Mouse (Mus musculus) right cerebral cortex, adult 2 months (tissue): Measurements from ENCODE around the gene Cgnl1.

Experiments used
- DNase-seq, 2 experiments: peaks; one replicate each; pipeline ENCODE4 v3.0.0; 2021 to 2022; ENCODE audit warnings: low spot score in 2 of 2

Cgnl1 gene

DNA sequence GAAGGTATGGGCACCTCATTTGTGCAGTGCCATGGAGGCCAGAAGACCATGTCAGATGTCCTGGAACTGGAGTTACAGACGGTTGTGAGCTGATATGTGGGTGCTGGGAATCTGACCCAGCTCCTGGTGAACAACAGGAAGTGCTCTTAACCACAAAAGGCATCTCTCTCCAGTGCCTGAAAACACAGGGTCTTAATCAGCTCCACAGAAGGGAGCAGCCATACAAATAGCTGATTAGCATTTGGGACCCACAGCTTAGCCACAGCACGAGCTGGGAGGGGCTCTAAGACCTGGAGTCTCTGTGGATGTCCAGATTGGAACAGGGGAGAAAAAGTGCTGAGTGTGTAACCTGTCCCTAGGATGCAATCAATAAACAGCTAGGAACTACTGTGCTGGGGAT is 4.5 kb downstream of the Cgnl1 start:
- no peak for DNase-seq

DNA sequence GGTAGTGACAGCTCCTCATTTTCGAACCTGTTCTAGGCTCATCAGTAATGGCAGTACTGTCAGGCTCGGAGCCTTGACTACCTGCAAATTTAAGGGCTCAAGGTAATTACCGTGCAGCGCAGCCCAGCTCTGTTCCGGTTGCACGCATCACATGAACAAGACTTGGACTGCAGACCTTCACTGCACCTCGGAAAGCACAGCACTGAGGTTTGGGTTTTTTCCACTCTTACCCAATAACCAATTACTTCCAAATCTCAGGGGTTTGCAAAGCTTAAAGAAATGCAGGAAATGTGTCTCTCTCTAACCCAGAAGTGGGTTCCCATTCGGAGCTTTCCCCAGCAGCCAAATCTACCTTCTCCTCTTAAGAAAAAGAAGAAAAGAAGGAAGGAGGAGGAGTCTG is 5.1 kb downstream of the Cgnl1 start:
- no peak for DNase-seq

DNA sequence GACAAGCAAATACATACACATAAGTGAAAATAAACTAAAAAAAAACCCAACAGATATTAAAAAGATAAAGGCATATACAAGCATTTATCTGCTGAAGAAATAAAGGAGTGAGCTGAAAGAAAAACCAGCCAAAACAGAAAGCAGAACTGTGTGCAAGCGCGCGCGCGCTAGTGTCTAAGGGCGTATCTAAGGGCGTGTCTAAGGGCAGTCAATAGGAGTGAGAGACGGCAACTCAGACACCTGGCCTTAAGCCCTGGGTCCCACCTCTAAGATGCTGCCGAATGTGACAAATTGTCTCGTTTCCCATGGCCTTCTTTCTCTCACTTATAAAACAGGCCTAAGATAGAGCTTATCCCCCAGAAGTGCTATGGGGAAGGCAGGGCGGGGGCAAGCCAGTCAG is 6.9 kb downstream of the Cgnl1 start:
- no peak for DNase-seq

DNA sequence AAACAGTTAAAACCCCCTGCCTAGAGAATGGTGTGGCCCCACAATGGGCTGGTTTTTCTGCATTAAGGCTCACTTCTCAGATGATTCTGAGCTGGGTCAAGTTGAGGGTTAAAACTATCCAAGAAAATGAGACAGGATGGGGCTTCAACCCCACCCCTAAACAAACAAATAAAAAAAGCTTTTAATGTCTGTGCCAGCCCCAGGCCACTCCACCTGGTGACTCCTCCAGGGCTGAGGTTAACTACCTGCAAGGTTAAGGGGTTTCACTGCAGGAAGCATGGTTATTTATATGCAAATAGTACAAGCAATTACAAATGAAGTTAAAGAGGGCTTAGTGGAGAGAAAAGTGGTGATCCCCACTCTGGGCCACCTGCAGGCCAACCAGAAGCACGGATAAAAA is 8.1 kb downstream of the Cgnl1 start:
- no peak for DNase-seq

DNA sequence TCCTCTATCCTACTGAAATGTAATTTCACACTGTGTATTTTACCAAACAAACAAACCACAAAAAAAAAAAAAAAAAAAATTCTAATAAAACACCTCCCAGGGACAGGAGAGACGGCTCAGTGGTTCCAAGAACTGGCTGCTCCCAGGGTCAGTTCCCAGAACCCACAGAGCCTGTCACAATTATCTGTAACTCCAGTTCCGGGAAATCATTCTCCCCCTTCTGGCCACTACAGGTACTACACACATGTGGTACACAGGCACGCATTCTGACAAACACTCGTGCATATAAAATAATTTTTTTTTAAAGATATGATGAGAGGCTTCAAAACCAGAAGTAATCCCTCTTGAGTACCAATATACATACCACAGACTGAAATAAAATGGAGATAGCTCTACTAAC is 9.7 kb downstream of the Cgnl1 start:
- DNase-seq, result no peak

DNA sequence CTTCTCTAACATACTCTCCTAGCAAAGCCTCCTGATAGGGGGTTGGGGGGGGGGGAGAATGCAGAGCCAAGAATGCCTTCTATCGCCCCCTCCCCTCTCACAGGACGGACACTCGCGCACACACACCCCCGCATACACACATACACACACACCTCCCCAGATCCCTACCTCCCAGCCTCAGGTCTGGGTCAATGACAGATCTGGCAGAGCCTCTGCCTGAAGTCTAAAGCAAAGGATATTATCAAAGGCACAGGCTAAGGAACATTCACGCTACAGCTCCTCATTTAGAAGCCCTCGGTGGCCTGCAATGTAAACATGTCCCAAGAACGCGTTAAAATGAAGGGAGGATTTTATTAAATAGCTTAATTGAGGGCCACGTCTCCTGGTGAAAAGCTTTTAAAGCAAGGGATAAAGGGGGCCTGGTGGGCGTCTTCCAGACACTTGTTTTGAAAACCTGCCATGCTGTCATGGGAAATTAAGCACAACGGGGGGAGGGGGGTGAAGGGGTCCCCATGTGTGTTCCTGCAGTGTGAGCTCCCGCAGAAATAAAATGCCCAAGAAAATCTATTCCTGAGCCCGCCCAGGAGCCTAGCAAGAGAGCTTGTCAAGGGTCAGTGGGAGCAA is 10.8 kb downstream of the Cgnl1 start:
- no peak for DNase-seq

DNA sequence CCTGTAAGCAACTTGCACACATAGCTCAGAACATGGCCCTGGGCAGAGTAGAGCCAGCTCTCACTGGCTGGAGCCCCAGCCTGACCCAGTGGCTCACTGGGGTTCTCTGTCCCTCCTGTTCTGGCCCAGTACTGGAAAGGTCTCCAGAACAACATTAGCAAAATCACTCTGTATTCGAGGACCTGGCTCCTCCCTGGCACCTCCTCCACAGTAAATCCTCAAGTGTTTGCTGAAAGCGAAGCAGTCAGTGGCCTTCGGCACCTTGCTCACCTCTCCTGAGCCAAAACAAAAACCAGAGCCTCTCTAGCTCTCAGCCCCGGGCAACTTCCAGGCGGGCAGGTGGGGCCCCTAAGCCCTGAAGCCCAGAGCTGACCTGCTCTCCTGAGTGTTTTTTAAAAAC is 11.5 kb downstream of the Cgnl1 start:
- no peak for DNase-seq

DNA sequence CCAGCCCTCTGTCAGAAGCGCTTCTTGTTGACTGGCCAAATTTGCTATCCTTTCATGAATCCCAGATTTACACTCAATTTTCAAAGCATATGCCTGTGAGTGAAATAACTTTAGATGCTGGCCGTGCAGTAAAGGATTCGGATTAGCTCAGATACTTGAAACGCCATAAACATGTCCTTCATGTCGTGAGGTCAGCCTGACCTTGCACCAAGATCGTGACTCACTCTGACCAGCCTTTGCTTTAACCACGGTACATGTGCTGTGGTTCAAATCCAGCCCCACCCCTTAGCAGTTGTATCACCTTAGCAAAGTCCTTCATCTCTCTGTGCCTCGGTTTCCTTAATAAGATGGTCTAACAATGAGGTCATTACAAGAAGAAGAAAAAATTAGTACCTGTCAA is 14.0 kb downstream of the Cgnl1 start:
- no peak for DNase-seq

DNA sequence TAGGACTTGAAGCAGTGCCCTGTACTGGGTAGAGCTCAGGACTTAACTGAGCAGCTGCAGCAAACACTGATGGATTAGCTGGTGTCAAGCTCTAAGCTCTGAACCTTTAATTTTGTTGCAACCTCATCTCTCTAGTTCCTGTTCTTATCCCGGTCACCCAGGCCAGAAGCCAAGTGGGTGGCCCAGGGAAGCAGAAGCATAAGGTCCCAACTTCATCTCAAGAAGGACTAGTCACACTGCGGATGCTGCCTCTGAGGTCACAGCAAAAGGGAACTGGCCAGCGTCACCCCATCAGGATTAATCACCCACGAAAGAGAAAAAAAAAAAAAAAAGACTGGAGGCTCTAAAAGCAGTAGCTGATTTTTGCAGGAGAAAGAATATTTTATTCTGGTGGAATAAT is 14.5 kb downstream of the Cgnl1 start:
- no peak for DNase-seq

DNA sequence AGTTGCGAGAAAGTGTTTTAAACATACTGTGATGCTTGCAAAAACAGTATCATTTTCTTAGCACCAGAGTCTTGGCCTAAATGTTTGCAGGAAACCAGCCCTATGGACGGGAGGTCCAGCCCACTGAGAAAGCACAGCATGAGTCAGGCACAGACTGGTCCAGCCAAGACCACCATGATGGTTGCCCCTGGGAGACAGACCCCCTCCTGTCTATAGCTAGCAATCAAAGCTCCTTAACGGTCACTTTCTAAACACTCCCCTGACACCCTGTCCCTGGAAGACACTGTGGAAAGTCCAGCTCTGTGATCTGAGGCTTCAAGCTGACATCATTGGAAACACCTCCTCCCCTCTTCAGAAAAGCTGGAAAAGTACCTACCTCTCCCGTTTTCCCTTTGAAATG is 17.4 kb downstream of the Cgnl1 start:
- no peak for DNase-seq

DNA sequence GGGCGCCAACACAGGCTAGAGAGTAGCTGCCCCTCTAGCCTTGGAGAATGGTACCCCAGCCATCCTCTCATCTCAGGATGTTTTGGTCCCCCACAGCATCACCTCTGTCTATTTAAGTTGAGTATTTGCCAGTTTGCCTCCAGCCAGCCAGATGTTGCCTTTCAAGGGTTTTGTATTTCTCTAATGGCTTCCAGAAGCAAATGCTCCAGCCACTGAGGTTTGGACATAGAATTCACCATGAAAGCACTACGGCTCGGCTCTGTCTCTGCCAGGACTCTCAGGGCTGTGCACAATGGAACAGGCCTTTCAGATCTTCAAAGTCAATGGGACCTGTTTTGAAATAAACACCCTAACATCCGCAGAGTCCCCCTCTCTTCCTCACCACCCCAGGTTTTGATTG is 17.9 kb downstream of the Cgnl1 start:
- DNase-seq, result no peak

DNA sequence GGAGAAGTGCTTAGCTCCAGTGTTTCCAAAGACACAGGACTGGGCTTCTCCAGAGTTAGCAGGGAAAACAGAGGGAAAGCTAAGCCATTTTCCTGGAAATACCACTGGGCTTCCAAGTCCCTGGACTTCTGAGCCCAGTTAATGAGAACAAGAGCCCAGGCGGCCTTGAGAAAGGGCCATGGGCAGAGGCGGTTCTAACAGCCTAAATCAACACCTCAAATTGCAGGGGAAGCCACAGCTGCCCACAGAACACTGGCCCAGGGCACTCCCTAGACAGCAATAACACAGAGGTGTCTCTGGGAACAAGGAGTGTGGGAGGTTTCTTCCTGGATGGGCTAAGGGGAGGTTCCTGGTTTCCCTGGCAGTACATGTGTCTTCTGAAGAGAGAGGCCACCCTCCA is 18.3 kb downstream of the Cgnl1 start:
- no peak for DNase-seq

DNA sequence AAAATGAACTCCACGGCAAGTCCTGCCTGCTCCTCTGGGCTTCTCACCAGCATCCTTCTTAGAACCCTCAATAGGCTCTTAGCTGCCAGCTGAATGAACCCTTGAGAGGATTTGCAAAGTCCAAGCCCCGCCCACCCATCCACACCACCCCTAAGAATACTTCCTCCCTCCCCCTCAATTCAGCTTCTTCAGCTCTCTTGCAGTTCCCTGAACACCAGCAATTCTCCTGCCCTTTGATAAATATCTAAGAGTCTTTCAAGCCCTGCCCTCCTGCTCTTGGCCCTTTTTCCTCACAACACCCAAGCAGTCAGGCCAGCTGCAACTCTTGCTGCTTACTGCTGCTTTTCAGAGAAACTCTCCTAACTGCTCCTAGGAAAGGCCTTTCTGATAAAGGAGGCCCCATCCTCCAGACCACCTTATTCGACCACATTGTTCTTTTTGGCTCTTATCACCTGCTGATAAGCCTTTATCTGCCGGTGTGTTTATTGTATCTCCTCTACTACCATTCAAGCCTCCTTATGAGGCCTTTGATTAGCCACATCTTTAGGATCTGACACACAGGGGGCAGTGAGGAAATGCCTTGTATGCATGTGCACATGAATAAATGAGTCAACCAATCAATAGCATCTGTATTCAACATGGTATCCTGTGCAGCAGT is 21.3 kb downstream of the Cgnl1 start:
- DNase-seq, result no peak

DNA sequence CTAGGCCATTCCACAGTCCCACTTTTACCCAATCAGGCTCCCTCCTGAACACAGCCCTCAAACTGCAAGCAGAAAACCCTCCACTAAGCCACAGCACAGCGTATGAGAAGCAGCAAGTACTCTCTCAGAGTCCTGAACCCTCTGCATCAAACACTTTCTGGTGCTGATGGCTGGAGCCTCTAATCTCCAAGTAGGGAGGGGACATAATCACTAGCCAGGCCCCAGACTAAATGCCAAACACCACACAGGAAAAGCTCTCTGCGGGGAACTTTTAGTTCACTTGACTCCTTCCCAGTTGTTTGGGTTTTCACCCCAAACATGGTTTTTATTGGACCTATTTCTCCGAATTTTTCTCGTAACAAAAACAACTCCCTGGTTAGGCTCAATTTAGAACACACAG is 25.0 kb downstream of the Cgnl1 start:
- no peak for DNase-seq

DNA sequence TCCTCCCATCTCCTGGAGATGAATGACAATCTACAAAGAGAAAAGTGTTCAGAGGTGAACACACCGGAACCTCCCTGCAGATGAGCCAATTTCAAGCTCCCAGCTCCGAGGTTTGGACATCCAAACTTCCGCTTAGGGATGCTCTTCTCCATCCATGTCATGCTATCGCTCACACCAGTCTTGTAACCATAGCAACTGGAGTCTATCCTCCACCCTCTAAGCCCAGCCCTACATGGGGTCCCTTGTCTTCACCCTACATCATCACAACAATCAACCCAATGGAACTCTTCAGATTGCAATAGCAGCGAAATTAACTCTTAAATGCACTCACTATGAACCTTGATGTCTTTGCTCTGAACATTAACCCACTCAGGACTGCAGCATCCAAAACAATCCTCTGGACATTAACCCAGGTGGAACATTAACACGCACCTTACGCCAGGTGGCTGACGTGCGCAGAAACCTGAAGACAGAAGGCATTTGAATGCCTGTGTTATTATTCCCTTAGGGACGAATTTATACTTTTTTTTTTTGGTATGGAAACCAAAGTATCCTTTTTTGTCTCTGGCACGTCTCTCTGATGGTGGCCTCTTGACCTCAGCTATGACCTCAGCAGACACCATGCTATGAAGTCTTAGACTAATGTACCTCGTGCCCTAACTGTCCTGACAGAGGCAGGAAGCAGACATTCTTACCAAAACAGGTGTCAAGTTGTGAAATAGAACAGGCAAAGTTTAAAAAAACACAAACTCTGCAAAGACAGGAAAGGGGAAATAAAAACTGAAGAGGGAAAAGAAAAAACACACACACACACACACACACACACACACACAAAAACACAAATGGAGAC is 33.1 kb downstream of the Cgnl1 start:
- DNase-seq, result no peak

DNA sequence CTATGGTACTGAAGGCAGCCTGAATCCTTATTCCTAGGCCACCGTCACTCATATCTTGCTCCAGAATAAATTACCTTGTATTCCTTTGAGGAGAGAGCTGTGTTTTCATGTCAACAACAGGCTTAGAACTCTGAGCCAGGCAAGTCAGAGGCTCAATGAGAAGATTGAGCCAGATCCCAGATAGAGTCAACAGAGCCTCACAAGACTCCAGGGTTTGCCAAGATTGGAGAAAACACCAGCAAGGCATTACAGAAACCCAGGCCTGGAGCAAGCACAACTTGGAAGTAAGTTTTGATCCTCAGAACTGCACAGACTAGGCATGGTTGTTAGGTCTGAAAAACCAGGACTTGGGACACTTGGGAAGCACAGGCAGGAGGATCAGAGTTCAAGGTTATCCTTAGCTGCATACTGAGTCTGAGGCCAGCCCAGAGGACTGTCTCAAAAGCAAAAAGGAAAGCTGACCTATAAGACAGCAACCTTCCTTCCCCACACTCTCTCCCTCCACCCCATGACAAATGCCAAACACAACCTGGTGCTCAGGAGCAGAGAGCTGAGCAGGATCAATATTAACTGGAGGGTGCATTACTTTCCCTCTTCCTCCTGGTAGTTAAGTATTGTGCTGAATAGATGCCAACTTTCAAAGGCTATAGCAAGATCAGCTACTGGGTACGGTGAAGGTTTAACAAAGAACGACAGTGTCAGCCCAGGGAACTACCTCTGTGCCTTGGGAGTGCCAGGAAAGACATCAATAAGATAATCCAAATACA is 34.0 kb downstream of the Cgnl1 start:
- DNase-seq, result no peak

DNA sequence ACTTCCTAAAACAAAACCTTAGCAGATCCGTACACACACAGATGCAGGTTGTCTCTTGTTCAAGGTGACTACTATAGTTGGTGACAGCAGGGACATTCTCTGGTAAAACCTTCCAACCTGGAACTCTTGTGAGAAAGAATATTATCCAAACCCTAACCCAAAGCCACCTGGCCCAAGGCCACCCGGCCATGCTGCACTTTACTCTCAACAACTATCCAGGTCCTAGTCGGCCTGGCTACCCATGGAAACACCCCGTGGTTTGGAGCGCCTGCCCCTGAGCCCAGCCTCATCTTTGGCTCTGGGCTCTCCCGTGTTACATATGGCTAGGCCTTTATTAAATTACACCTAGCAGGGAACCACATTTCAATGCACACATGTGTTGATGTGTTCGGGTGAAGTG is 35.5 kb downstream of the Cgnl1 start:
- DNase-seq, result no peak

DNA sequence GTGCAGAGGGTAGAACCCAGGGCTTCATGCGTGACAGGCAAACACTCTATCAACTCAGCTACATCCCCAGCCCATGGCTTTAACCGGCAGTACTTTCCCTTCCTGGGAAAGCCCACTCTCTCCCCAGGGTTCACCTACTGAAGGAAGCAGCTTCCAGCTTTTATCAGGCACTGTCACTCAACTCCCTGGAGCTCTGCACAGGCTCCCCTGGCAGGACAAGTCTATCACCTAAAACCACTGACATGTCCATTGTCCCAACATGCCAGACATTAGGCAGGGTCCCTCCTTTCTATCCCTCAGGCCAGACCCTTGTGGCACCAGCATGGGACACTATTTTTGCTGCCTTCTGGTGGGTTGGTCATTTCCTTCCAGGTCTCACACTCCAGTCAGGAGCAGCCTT is 37.8 kb downstream of the Cgnl1 start:
- no peak for DNase-seq

DNA sequence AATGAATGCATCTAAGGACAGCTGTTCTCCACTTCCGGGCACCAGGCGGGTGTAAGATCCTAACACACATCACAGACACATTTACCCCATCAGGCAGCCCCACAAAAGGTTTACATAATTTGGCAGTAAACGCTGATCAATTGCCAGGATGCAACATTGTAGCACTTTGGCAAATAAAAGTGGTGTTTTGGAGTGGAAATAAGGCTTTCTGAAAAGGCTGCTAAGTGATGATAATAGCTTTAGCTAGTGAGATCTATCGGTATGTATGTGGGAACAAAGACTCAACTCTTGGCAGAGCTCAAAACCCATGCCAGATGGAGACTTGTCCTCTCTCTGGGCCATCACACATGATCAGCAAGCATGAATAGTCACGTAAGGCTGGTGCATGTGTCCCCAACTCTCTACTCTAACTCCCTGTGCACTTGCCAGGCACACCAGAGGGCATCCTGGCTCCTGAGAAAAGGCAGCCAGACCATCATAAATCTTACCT is 42.5 kb downstream of the Cgnl1 start:
- DNase-seq, result no peak

DNA sequence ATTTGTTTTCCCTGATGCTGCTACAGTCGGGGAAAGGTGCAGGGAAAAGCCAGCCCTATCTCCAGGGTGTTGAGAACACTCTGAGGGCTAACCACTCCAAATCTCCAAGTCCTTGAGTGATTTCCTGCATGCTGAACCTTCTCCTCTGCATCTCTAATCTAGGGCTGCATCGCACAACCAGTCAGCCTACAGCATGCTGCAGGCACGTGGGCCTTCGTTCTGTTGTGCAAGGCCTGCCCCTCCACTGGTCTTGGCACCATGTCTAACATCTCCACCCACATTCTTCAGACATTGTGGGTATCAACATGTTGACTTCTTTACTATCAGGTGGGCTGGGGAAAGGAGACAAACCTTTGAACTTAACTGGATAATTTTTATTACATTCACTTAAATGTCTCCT is 44.2 kb downstream of the Cgnl1 start:
- no peak for DNase-seq

DNA sequence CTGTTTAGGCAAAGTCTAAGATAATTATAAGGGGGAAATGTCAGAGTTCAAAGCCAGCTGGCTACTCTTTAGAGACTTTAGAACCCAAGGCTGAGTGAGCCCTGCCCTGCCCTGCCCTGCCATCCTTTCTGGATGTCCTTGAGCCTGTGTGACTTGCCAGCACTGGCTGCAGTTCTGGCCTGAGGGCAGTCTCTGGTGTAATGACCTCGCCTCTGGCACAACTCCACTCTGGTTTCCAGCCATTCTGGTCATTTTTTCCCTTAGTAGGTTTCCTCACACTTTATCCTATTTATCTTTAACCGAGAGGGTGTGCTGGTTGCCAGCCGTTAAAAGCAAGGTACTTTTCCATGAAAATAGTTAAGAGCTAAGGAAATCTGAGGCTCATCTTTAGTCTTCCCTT is 45.3 kb downstream of the Cgnl1 start:
- no peak for DNase-seq

DNA sequence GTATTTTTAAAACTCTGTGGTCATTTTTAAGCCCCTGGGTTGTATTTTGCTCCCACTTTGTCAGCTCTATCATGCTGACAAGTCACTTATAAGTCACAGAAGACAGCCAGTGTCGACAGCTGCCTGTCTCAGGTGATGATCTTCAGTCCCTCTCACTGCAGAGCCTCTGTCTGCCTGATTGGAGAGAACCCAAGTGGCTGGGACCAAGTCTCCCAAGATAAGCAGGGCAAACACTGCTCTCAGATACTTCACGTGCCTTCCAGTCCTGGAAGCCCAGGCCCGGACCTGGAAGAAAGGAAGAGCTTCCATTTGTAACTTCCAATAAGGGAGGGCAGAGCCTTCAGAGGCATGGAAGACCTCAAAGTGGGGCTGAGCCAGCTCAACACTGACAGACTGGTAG is 49.0 kb downstream of the Cgnl1 start:
- DNase-seq, result no peak
